Mouse (Mus musculus) lung, adult 2 months (tissue): ENCODE data around the gene Atp1b1.

Source experiments
- CTCF ChIP-seq: fragments of 200-500 bp; IDR thresholded peaks from 2 replicates; pipeline ENCODE4 v1.5.1; 2011; ENCODE audit warnings: mild to moderate bottlenecking, low read length, control low read depth; ENCODE audit not compliant: insufficient read depth
- POLR2A ChIP-seq: fragments of 200-500 bp; IDR thresholded peaks from 2 replicates; pipeline ENCODE4 v1.6.1; 2011; ENCODE audit warnings: low read depth, mild to moderate bottlenecking, control low read depth, low read length, borderline replicate concordance; ENCODE audit errors: extremely low read depth

- TF ChIP-seq CTCF (no peak), POLR2A (no peak)
Observed at GRCm38 (mm10) chr1:164452580-164452979, 5.6 kb downstream of the Atp1b1 start.
